ENCODE assay signal across 8 mouse cellular contexts in genomic region chr5:115475337-115476106, GRCm38 (mm10). TPM values are rescaled to one million over a fixed set of nuclear protein-coding genes. Genes with fewer than 3 reads are reported as not detected.
A peak's percentile ranks its signal among the peaks of the same experiment; 100 is the strongest.
DNase-seq lines count a peak whose midpoint lies in the region; ATAC-seq and TF ChIP-seq lines count a peak whose summit lies in the region.

No protein-coding gene starts in this region.

- 41% methylated on average over 22 of the region's 22 CpGs for WGBS in spleen, adult 2 months
- WGBS in heart, embryonic 13.5 days: 11% methylated on average over 22 of the region's 22 CpGs

- H3K4me3 ChIP-seq in spleen, adult 2 months (ENCODE audit: extremely low read depth, insufficient read depth, insufficient read length): peak overlapping the region; percentile 49
- H3K4me3 ChIP-seq in cortical plate, adult 2 months (ENCODE audit: insufficient read depth, low read length): peak overlapping the region; percentile 18
- peak overlapping the region; percentile 45 for H3K4me3 ChIP-seq in heart, embryonic 13.5 days

- H3K27ac ChIP-seq in spleen, adult 2 months (ENCODE audit: insufficient read depth, low read length): no peak overlapping the region
- H3K27ac ChIP-seq in cortical plate, adult 2 months (ENCODE audit: insufficient read depth, low read length): no peak overlapping the region
- H3K27ac ChIP-seq in heart, embryonic 13.5 days (replicated peaks): no peak overlapping the region

- TF ChIP-seq POLR2A in spleen, adult 2 months (IDR thresholded peaks at IDR 0.05; ENCODE audit: low read depth, low read length): no peak
- peak; percentile 79 for TF ChIP-seq POLR2A in cortical plate, adult 2 months (IDR thresholded peaks at IDR 0.05; ENCODE audit: extremely low read depth, insufficient read depth, low read length)

- H3K9me3 ChIP-seq in heart, embryonic 13.5 days: no peaks in the 10 kb centered on the region

- H3K4me2 ChIP-seq in heart, embryonic 13.5 days: peak overlapping the region; percentile 67

- no peaks in the 10 kb centered on the region for H3K27me3 ChIP-seq in spleen, adult 2 months (ENCODE audit: control insufficient read depth, insufficient read depth, low read length)
- peaks cover 14% of the 10 kb centered on the region for H3K27me3 ChIP-seq in heart, embryonic 13.5 days (replicated peaks)

- H3K9ac ChIP-seq in heart, embryonic 13.5 days: peak overlapping the region; percentile 74

- DNase-seq in spleen, adult 2 months (ENCODE audit: low read depth in 1 of 2, low spot score in 2 of 2): no peak
- no peak for DNase-seq in spleen, adult 12 weeks (ENCODE audit: low spot score)
- peak; percentile 62 for DNase-seq in kidney, postnatal 10 days
- DNase-seq in lung, postnatal 36 days: peak; percentile 50
- peak; percentile 66 for DNase-seq in skeletal muscle tissue, adult 2 months (ENCODE audit: low read depth, low spot score)
- DNase-seq in ovary, postnatal 36 days (ENCODE audit: low spot score): no peak

- H3K4me1 ChIP-seq in spleen, adult 2 months (ENCODE audit: control insufficient read depth, insufficient read depth, insufficient read length): no peaks in the 10 kb centered on the region
- H3K4me1 ChIP-seq in cortical plate, adult 2 months (ENCODE audit: control insufficient read depth, insufficient read depth, low read length): no peaks in the 10 kb centered on the region
- peaks cover 18% of the 10 kb centered on the region for H3K4me1 ChIP-seq in heart, embryonic 13.5 days

- H3K36me3 ChIP-seq in spleen, adult 2 months (ENCODE audit: control insufficient read depth, insufficient read depth, low read length): peaks cover 4% of the 10 kb centered on the region
- H3K36me3 ChIP-seq in heart, embryonic 13.5 days: peaks cover 22% of the 10 kb centered on the region

- no peak for ATAC-seq in heart, embryonic 13.5 days (ENCODE audit: extremely low read depth, insufficient number of reproducible peaks, low FRiP score, low TSS enrichment)

- TF ChIP-seq CTCF in spleen, adult 2 months (IDR thresholded peaks at IDR 0.05; ENCODE audit: extremely low read depth, insufficient read depth, insufficient read length, insufficient replicate concordance): no peak
- TF ChIP-seq CTCF in cortical plate, adult 2 months (IDR thresholded peaks at IDR 0.05; ENCODE audit: extremely low read depth, insufficient read depth, low read length): no peak

RNA-seq across cellular contexts. Expression of gene Sirt4, which starts 9.0 kb away (rescaled TPM):
- 19.6 and 28.2 TPM in 2 replicates for polyA plus RNA-seq in spleen, adult 2 months (2012; rRNA removed)
- 89.5 and 107 TPM in 2 replicates for polyA plus RNA-seq in cortical plate, adult 2 months (2012; rRNA removed)
- polyA plus RNA-seq in heart, embryonic 13.5 days (2015; fragmentation: Nextera tagmentation; extraction: Ambion mirVana): 18.9 and 19.8 TPM in 2 replicates

RNA-seq across cellular contexts. Expression of gene Pla2g1b, which starts 9.5 kb away (rescaled TPM):
- 284 and 435 TPM in 2 replicates for polyA plus RNA-seq in spleen, adult 2 months (2012; rRNA removed)
- not detected in 2 replicates for polyA plus RNA-seq in cortical plate, adult 2 months (2012; rRNA removed)
- 0.88 and 1.1 TPM in 2 replicates for polyA plus RNA-seq in heart, embryonic 13.5 days (2015; fragmentation: Nextera tagmentation; extraction: Ambion mirVana)

RNA-seq across cellular contexts. Expression of gene Pxn, which starts 31.0 kb away (rescaled TPM):
- 63.8 and 76.1 TPM in 2 replicates for polyA plus RNA-seq in spleen, adult 2 months (2012; rRNA removed)
- 41.6 and 45.3 TPM in 2 replicates for polyA plus RNA-seq in cortical plate, adult 2 months (2012; rRNA removed)
- 29.7 and 31.7 TPM in 2 replicates for polyA plus RNA-seq in heart, embryonic 13.5 days (2015; fragmentation: Nextera tagmentation; extraction: Ambion mirVana)

RNA-seq across cellular contexts. Expression of gene Msi1, which starts 46.1 kb away (rescaled TPM):
- polyA plus RNA-seq in spleen, adult 2 months (2012; rRNA removed): 0.47 and 1.1 TPM in 2 replicates
- 43.8 and 44.3 TPM in 2 replicates for polyA plus RNA-seq in cortical plate, adult 2 months (2012; rRNA removed)
- 3.7 and 4.1 TPM in 2 replicates for polyA plus RNA-seq in heart, embryonic 13.5 days (2015; fragmentation: Nextera tagmentation; extraction: Ambion mirVana)

Comparison
In these comparisons a context has a peak if more than half of its experiments do, and no peak if none do; other contexts are left out.
1. DNase-seq: peak in kidney, postnatal 10 days (single experiment), lung, postnatal 36 days (single experiment) and skeletal muscle tissue, adult 2 months (single experiment); none in spleen, adult 2 months (0 of 2), spleen, adult 12 weeks (single experiment) and ovary, postnatal 36 days (single experiment).
2. RNA of gene Pla2g1b, which starts 9.5 kb away (polyA plus RNA-seq): 284 to 435 TPM in spleen, adult 2 months; 0.88 to 1.1 TPM in heart, embryonic 13.5 days and not detected in cortical plate, adult 2 months; every median in the first group is over 100 times any median in the second.
3. Peak in every context shown above with its lines, with median percentiles within 50 percentile points of each other: H3K4me3 ChIP-seq.